ENCODE assay signal across 7 mouse cellular contexts in the genomic region with DNA sequence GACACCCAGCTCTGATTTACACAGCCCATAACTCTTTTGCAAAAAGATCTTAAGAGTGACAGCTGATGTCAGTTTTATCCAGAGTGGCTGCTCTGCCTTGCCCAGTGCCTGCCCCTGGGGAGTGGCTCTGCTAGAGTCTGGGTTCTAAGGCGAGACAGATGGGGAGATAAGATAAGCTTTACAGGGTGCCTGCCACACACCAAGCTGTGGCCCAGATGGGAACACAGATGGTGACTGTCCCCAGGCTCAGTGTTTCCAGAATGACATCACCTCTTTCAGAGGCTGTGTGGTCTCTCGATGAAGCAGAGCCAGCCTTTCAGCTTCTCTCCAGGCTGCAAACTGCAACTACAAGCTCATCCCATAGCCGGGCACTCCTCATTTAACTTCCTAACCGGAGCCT. TPM values are rescaled to one million over a fixed set of nuclear protein-coding genes. Genes with fewer than 3 reads are reported as not detected.
A peak's percentile ranks its signal among the peaks of the same experiment; 100 is the strongest.
DNase-seq lines count a peak whose midpoint lies in the region; ATAC-seq and TF ChIP-seq lines count a peak whose summit lies in the region.

No protein-coding gene starts in this region.

- H3K4me3 ChIP-seq in G1E (ENCODE audit: low read depth, low read length), result no peak overlapping the region
- H3K4me3 ChIP-seq in forebrain, embryonic 15.5 days, result no peak overlapping the region
- H3K4me3 ChIP-seq in midbrain, embryonic 15.5 days, result no peak overlapping the region

- no peak for TF ChIP-seq CTCF in G1E (IDR thresholded peaks at IDR 0.05; ENCODE audit: low read depth, low read length)

- peaks cover 10% of the 10 kb centered on the region for H3K4me1 ChIP-seq in G1E (ENCODE audit: insufficient read depth, low read depth, low read length)
- H3K4me1 ChIP-seq in forebrain, embryonic 15.5 days, result peaks cover 55% of the 10 kb centered on the region
- no peaks in the 10 kb centered on the region for H3K4me1 ChIP-seq in midbrain, embryonic 15.5 days

- H3K9me3 ChIP-seq in G1E (replicated peaks), result no peaks in the 10 kb centered on the region
- H3K9me3 ChIP-seq in forebrain, embryonic 15.5 days, result no peaks in the 10 kb centered on the region
- no peaks in the 10 kb centered on the region for H3K9me3 ChIP-seq in midbrain, embryonic 15.5 days

- peak; percentile 69 for ATAC-seq in G1E (ENCODE audit: extremely low read depth, insufficient number of reproducible peaks, low FRiP score, poor library complexity, severe bottlenecking)
- peak; percentile 86 for ATAC-seq in forebrain, embryonic 15.5 days (replicated peaks)
- 0 out of 2 replicates have a peak, but pooled peaks have one; percentile 33 for ATAC-seq in midbrain, embryonic 15.5 days (replicated peaks)
- no peak for ATAC-seq in activated CD4-positive, CD25-positive, alpha-beta regulatory T cell, adult 4 months
- no peak for ATAC-seq in megakaryocyte, adult 5-6 weeks (ENCODE audit: poor library complexity, severe bottlenecking)

- no peak overlapping the region for H3K9ac ChIP-seq in forebrain, embryonic 15.5 days (replicated peaks)
- H3K9ac ChIP-seq in midbrain, embryonic 15.5 days, result no peak overlapping the region

- peak; percentile 13 for DNase-seq in G1E (ENCODE audit: low spot score)
- DNase-seq in brain, adult 2 months (ENCODE audit: low read depth, low spot score), result peak; percentile 97
- DNase-seq in layer of hippocampus, postnatal 25 days (ENCODE audit: extremely low spot score in 1 of 2, low spot score in 1 of 2), result peak; percentile 54 to 72

- WGBS in forebrain, embryonic 15.5 days, result 35% methylated on average over 4 of the region's 4 CpGs
- 28% methylated on average over 4 of the region's 4 CpGs for WGBS in midbrain, embryonic 15.5 days

- no peak overlapping the region for H3K4me2 ChIP-seq in forebrain, embryonic 15.5 days (replicated peaks)
- H3K4me2 ChIP-seq in midbrain, embryonic 15.5 days, result no peak overlapping the region

- H3K36me3 ChIP-seq in G1E (replicated peaks), result peaks cover 92% of the 10 kb centered on the region
- H3K36me3 ChIP-seq in forebrain, embryonic 15.5 days, result 0 out of 2 replicates have a peak, but pooled peaks cover 3% of the 10 kb centered on the region
- H3K36me3 ChIP-seq in midbrain, embryonic 15.5 days (replicated peaks), result no peaks in the 10 kb centered on the region

- H3K27me3 ChIP-seq in G1E (ENCODE audit: insufficient read depth, low read length), result no peaks in the 10 kb centered on the region
- no peaks in the 10 kb centered on the region for H3K27me3 ChIP-seq in forebrain, embryonic 15.5 days
- H3K27me3 ChIP-seq in midbrain, embryonic 15.5 days (replicated peaks), result no peaks in the 10 kb centered on the region

- H3K27ac ChIP-seq in forebrain, embryonic 15.5 days (replicated peaks), result peak overlapping the region; percentile 77
- H3K27ac ChIP-seq in midbrain, embryonic 15.5 days, result no peak overlapping the region

RNA-seq across cellular contexts. Expression of a gene that starts 41.8 kb away (rescaled TPM):
- total RNA-seq in G1E (2014; fragmentation: Nextera tagmentation), result 26.2 and 32.7 TPM in 2 replicates
- 19.3 and 20.5 TPM in 2 replicates for total RNA-seq in G1E (2017)
- 9.0 and 9.2 TPM in 2 replicates for polyA plus RNA-seq in G1E (2012)
- polyA plus RNA-seq in forebrain, embryonic 15.5 days (2015; fragmentation: Nextera tagmentation; extraction: Ambion mirVana), result 21.4 and 22.1 TPM in 2 replicates
- 10 to 100 TPM; 37.5 to 41.0 TPM for total RNA-seq in layer of hippocampus, postnatal 25 days (2021)
- 27.1 and 27.5 TPM in 2 replicates for polyA plus RNA-seq in midbrain, embryonic 15.5 days (2015; fragmentation: Nextera tagmentation; extraction: Ambion mirVana)
- polyA plus RNA-seq in activated CD4-positive, CD25-positive, alpha-beta regulatory T cell, adult 4 months (2017; shearing (Covaris generic)), result 10 to 100 TPM in 1 of 2 experiments, 1 to 10 TPM in 1; 8.3 to 10.3 TPM
- 7.6 and 7.7 TPM in 2 replicates for total RNA-seq in megakaryocyte, adult 5-6 weeks (2015)
- 7.8 and 8.3 TPM in 2 replicates for total RNA-seq in megakaryocyte, adult 5-6 weeks (2017)

Comparison
In these comparisons a context has a peak if more than half of its experiments do, and no peak if none do; other contexts are left out.
1. ATAC-seq: peak in G1E (single experiment), forebrain, embryonic 15.5 days (single experiment) and midbrain, embryonic 15.5 days (single experiment); none in activated CD4-positive, CD25-positive, alpha-beta regulatory T cell, adult 4 months (single experiment) and megakaryocyte, adult 5-6 weeks (single experiment).
2. DNase-seq: peak in every context shown above with its lines; median percentile 97 in brain, adult 2 months; 63 in layer of hippocampus, postnatal 25 days; 13 in G1E.